Comparison of ENCODE assay signal across 15 mouse cellular contexts in the genomic region with DNA sequence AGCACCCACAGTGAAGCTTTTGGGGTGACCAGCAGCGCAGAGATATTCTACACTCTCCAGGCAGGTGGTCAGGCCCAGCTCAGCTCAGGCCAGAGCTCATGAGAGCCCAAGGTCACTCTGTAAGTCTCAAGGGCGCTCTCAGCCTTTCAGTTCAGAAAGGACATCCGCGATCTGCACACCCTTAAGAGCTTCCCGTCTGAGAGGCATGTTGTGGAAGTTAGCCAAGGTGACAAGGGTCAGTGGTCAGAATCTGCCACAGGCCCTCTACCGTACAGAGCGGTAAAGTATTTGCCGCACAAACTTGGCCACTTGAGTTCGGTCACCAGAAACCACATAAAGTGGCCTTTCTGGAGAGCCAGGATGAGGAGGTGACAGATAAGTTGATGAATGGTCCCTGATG. TPM values are rescaled to one million over a fixed set of nuclear protein-coding genes. Genes with fewer than 3 reads are reported as not detected.
DNase-seq lines count a peak whose midpoint lies in the region; ATAC-seq and TF ChIP-seq lines count a peak whose summit lies in the region.
"Had no signal": no experiment of that assay in that cellular context is flagged by ENCODE, and none has a peak within 500 bp of the region (broad histone marks: within the 10 kb centered on the region; RNA-seq: fewer than 3 reads in every experiment).

No protein-coding gene starts in this region.

- no peak overlapping the region for H3K4me2 ChIP-seq in embryonic facial prominence, embryonic 11.5 days (ENCODE audit: low read depth, low read length)
- H3K4me2 ChIP-seq: forebrain, embryonic 13.5 days; hindbrain, embryonic 15.5 days; neural tube, embryonic 13.5 days had no signal

- H3K27ac ChIP-seq in gastrocnemius, adult 2 months: peak overlapping the region; percentile 16; the same call in 1 of the 2 replicates
- H3K27ac ChIP-seq in embryonic facial prominence, embryonic 11.5 days (replicated peaks; ENCODE audit: low read depth, low read length): peak overlapping the region; percentile 60; the same call in 1 of the 2 replicates
- H3K27ac ChIP-seq: forebrain, embryonic 13.5 days; hindbrain, embryonic 15.5 days; midbrain, embryonic 10.5 days; neural tube, embryonic 13.5 days had no signal

- no peaks in the 10 kb centered on the region for H3K36me3 ChIP-seq in embryonic facial prominence, embryonic 11.5 days (replicated peaks; ENCODE audit: control insufficient read depth, insufficient read depth, low read depth, low read length)
- H3K36me3 ChIP-seq: hindbrain, embryonic 15.5 days; midbrain, embryonic 10.5 days; neural tube, embryonic 13.5 days had no signal

- no peak for TF ChIP-seq CTCF in gastrocnemius, adult 2 months (IDR thresholded peaks at IDR 0.05)

- ATAC-seq in embryonic facial prominence, embryonic 11.5 days (replicated peaks; ENCODE audit: insufficient number of reproducible peaks, low FRiP score, low TSS enrichment, low read depth): no peak
- ATAC-seq in frontal cortex, adult (ENCODE audit: low TSS enrichment): no peak
- ATAC-seq: forebrain, embryonic 13.5 days had no signal

- H3K4me1 ChIP-seq in embryonic facial prominence, embryonic 11.5 days (ENCODE audit: control insufficient read depth, insufficient read depth, low read length): peaks cover 13% of the 10 kb centered on the region

- no peaks in the 10 kb centered on the region for H3K9me3 ChIP-seq in embryonic facial prominence, embryonic 11.5 days (replicated peaks; ENCODE audit: control insufficient read depth, low read length)
- H3K9me3 ChIP-seq: forebrain, embryonic 13.5 days; hindbrain, embryonic 15.5 days; midbrain, embryonic 10.5 days; neural tube, embryonic 13.5 days had no signal

- H3K4me3 ChIP-seq in gastrocnemius, adult 2 months: no peak overlapping the region
- H3K4me3 ChIP-seq in embryonic facial prominence, embryonic 11.5 days (ENCODE audit: low read depth, low read length): no peak overlapping the region
- H3K4me3 ChIP-seq: forebrain, embryonic 13.5 days; hindbrain, embryonic 15.5 days; midbrain, embryonic 10.5 days; neural tube, embryonic 13.5 days had no signal

- intact Hi-C loops in gastrocnemius, adult 2 months (cut with DNase I): no loop called here

- WGBS in embryonic facial prominence, embryonic 11.5 days: 56% methylated on average over 9 of the region's 9 CpGs

- DNase-seq in gastrocnemius, adult 2 months: no peak
- DNase-seq in gastrocnemius, postnatal 4 days (ENCODE audit: low spot score in 2 of 2): no peak
- peak; percentile 13 for DNase-seq in 416B (ENCODE audit: low read depth)
- no peak for DNase-seq in embryonic facial prominence, embryonic 11.5 days (ENCODE audit: low spot score)
- peak; percentile 52 for DNase-seq in kidney, postnatal 10 days
- no peak for DNase-seq in urinary bladder, postnatal 36 days (ENCODE audit: low spot score in 2 of 2)
- DNase-seq in thymus, postnatal 14 days: no peak
- DNase-seq: gastrocnemius, postnatal 10 days; thymus, adult 2 months had no signal

- H3K9ac ChIP-seq in embryonic facial prominence, embryonic 11.5 days (replicated peaks; ENCODE audit: low read length): no peak overlapping the region
- H3K9ac ChIP-seq: forebrain, embryonic 13.5 days; hindbrain, embryonic 15.5 days; neural tube, embryonic 13.5 days had no signal

- H3K27me3 ChIP-seq in embryonic facial prominence, embryonic 11.5 days (ENCODE audit: control insufficient read depth, insufficient read depth, low read length): no peaks in the 10 kb centered on the region

RNA-seq across cellular contexts. Expression of gene Prrx2, which starts 28.8 kb away (rescaled TPM):
- 1 to 10 TPM; 1.2 to 4.2 TPM for total RNA-seq in gastrocnemius, adult 2 months (2021)
- total RNA-seq in gastrocnemius, postnatal 4 days (2021): 10 to 100 TPM; 12.3 to 13.3 TPM
- polyA plus RNA-seq in embryonic facial prominence, embryonic 11.5 days (2014; fragmentation: Nextera tagmentation; extraction: Ambion mirVana): 106 and 109 TPM in 2 replicates
- total RNA-seq: MEL had no signal

RNA-seq across cellular contexts. Expression of gene Asb6, which starts 33.4 kb away (rescaled TPM):
- total RNA-seq in gastrocnemius, adult 2 months (2021): 1 to 10 TPM; 7.0 TPM
- 10 to 100 TPM; 13.4 to 18.9 TPM for total RNA-seq in gastrocnemius, postnatal 4 days (2021)
- polyA plus RNA-seq in embryonic facial prominence, embryonic 11.5 days (2014; fragmentation: Nextera tagmentation; extraction: Ambion mirVana): 27.6 and 35.7 TPM in 2 replicates

RNA-seq across cellular contexts. Expression of gene Ntmt1, which starts 55.9 kb away (rescaled TPM):
- 10 to 100 TPM; 14.3 to 15.6 TPM for total RNA-seq in gastrocnemius, adult 2 months (2021)
- 10 to 100 TPM; 29.2 to 32.8 TPM for total RNA-seq in gastrocnemius, postnatal 4 days (2021)
- polyA plus RNA-seq in embryonic facial prominence, embryonic 11.5 days (2014; fragmentation: Nextera tagmentation; extraction: Ambion mirVana): 98.9 and 101 TPM in 2 replicates

Comparison
In these comparisons a context has a peak if more than half of its experiments do, and no peak if none do; other contexts are left out.
1. DNase-seq: peak in 416B (single experiment) and kidney, postnatal 10 days (single experiment); none in gastrocnemius, adult 2 months (single experiment), gastrocnemius, postnatal 4 days (0 of 2), embryonic facial prominence, embryonic 11.5 days (single experiment), urinary bladder, postnatal 36 days (0 of 2) and thymus, postnatal 14 days (single experiment).